Mouse (Mus musculus) frontal cortex, adult (tissue): ENCODE data around the gene Svip.

Experiments used
- ATAC-seq: cut with Nextera tagmentation; 2 replicates; pipeline ENCODE4 v1.9.2; 2017; ENCODE audit warnings: mild to moderate bottlenecking, moderate library complexity, mixed read lengths; ENCODE audit not compliant: low TSS enrichment

Gene Svip

DNA sequence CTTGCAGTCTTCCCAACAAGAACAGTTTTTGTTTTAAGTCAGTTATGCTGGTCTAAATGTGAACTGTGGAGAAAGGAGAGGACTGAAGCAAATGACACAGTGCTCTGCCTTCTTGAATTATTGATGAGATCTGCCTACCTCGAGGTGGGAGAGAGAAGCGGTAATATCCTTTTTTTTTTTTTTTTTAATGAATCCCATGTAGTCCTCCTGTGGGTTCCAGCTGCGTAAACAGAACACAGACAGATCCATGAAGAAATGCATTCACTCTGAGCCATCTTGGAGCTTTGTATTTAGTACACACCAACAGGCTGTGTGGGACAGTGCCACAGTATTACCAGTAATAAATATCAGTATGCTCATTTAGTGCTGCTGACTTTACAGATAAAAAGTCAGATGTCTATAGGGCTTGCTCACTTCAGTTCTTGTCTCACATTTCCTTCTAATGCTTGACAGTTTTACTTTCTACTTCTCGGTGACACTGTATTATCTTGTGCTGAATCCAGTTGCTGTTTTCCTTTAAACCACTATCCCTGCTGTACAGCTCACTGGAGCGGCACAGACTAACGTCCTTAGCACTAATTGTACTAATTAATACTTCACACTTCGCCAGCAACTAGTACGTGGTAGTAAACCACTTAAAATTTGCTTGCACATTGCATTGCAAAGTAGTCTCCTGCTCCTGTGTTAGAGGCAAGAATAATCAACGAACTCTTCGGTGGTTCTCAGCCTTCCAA lies 43.4 kb downstream of the Svip start:
- ATAC-seq: no peak

DNA sequence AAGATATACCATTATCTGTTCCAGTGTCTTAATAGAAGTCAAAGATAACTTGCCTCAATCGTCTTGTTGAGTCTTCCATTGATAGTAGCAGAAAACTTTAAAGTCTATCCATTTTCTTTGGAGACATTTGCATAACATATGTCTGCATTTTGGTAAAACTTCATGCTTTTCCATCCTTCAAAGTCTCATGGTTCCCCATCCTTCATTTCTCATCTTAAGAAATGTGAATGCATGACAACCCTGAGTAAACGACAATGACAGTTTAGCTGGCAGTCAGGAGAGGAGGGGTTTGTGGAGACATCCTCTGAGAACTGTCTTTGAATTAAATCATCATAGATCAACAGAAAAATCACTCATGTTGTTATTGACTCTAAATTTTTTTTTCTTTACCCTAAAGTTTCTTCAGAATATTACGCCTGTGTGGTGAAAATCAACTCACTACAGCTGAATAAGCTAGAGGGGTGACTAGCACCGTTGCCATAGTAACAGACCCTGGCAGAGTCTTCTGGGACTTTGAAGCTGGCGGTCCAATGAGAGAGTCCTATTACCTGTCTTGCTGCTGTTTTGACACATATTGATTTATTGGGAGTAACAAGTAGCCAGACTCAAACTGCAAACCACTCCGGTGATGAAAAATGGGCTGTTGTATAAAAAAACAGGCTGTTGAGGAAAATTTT lies 45.0 kb downstream of the Svip start:
- no peak for ATAC-seq

GRCm38 (mm10) chr7:51957766-51958165 lies 48.1 kb downstream of the Svip start:
- no peak for ATAC-seq

DNA sequence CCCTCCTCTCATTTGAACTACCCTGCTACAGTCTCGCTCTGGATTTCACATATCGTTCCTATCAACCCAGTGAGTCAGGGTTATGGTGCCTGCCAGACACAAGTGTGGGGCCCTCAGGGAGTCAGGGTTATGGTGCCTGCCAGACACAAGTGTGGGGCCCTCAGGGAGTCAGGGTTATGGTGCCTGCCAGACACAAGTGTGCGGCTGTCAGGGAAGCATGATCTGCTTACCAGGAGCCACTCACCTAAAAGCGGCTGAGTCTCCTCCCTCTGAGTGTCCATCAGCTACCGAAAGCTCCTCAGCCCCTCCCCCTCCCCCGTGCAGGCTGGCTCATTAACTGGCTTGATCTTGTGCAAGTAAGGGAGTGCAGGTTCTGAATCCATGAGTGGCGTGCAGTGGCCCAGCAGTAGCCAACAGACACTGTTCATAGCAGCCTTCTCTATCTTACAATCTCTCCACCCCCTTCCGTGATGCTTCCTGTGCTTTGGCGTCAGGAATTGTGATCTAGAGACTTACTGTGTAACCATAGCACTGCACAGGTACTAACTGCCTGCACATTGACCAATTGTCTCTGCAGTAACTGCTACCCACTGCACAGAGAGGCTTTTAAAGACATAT lies 50.3 kb downstream of the Svip start:
- no peak for ATAC-seq
